In the genomic region with DNA sequence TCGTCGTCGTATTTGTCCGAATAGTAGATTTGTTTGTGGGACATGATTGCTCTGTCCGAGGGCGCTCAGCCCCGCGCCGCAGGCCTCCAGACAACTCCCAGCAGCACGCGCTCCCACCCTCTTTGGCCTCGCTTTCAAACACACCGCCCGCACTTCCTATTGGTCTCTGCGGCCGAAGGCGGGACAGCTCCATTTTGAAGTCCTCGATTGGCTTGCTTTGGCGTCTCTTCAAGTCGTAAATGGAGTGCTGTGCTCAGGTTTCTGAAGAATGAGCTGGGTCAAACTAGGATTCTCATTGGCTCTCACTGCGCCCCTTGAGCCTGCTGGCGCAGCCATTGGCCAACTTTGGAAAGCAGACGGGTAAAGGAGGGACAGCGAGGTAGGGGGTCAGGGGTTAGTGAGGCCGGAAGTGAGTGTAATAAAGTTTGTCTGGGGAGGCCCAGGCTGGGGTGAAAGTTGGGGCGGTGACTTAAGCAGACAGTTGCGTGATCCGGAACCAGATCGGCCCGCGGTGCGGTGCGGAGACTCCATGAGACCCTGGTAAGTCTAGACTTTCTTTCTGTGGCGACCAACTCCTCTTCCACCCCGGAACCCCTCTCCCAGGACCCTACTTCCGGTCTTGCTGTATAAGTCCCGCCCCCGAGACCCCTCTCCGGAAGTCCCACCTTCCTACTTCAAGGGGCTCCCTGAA, we compare ENCODE assay signal across 8 mouse cellular contexts. TPM values are rescaled to one million over a fixed set of nuclear protein-coding genes. Genes with fewer than 3 reads are reported as not detected.
DNase-seq lines count a peak whose midpoint lies in the region; ATAC-seq and TF ChIP-seq lines count a peak whose summit lies in the region.

A gene (minus strand): TSS at position 214 of the 691 bp plus-strand sequence.
A gene (plus strand): TSS at position 274 of the 691 bp plus-strand sequence.

- DNase-seq in c-Kit-positive CD71-positive TER-119-positive erythroid progenitor cells, embryonic 14.5 days (ENCODE audit: low spot score) = peak; percentile 95
- DNase-seq in heart, postnatal 0 days (ENCODE audit: low spot score) = peak; percentile 100
- peak; percentile 94 to 96 for DNase-seq in kidney, postnatal 4 days

- TF ChIP-seq CTCF in E14TG2a.4 (conservative IDR thresholded peaks at IDR 0.05; ENCODE audit: low read length) = no peak
- TF ChIP-seq CTCF in heart, postnatal 0 days (IDR thresholded peaks at IDR 0.05; ENCODE audit: low read depth) = no peak
- no peak for TF ChIP-seq CTCF in testis, adult 2 months (IDR thresholded peaks at IDR 0.05; ENCODE audit: control insufficient read depth, insufficient read depth, insufficient replicate concordance, low read depth, low read length)

- H3K4me1 ChIP-seq in E14TG2a.4 (replicated peaks; ENCODE audit: low read depth, low read length) = peaks cover 55% of the 10 kb centered on the region
- peaks cover 52% of the 10 kb centered on the region for H3K4me1 ChIP-seq in forebrain, embryonic 12.5 days
- H3K4me1 ChIP-seq in heart, postnatal 0 days (ENCODE audit: control insufficient read depth, insufficient read depth) = peaks cover 12% of the 10 kb centered on the region; the same call in 1 of the 2 replicates
- peaks cover 45% of the 10 kb centered on the region for H3K4me1 ChIP-seq in liver, embryonic 16.5 days (ENCODE audit: control insufficient read depth, low read depth, low read length)
- peaks cover 61% of the 10 kb centered on the region for H3K4me1 ChIP-seq in neural tube, embryonic 13.5 days (replicated peaks)
- H3K4me1 ChIP-seq in testis, adult 2 months (ENCODE audit: control insufficient read depth, insufficient read depth, low read length) = peaks cover 24% of the 10 kb centered on the region

- no peaks in the 10 kb centered on the region for H3K9me3 ChIP-seq in E14TG2a.4 (ENCODE audit: low read length)
- no peaks in the 10 kb centered on the region for H3K9me3 ChIP-seq in forebrain, embryonic 12.5 days
- no peaks in the 10 kb centered on the region for H3K9me3 ChIP-seq in heart, postnatal 0 days (replicated peaks; ENCODE audit: control insufficient read depth, low read length)
- no peaks in the 10 kb centered on the region for H3K9me3 ChIP-seq in liver, embryonic 16.5 days (replicated peaks; ENCODE audit: control insufficient read depth, low read length)
- H3K9me3 ChIP-seq in neural tube, embryonic 13.5 days = no peaks in the 10 kb centered on the region

- H3K27ac ChIP-seq in forebrain, embryonic 12.5 days = peak within 1 kb of the TSS; percentile 93
- peak within 1 kb of the TSS; percentile 98 for H3K27ac ChIP-seq in heart, postnatal 0 days (ENCODE audit: low read depth)
- peak within 1 kb of the TSS; percentile 98 for H3K27ac ChIP-seq in liver, embryonic 16.5 days (ENCODE audit: low read length)
- H3K27ac ChIP-seq in neural tube, embryonic 13.5 days (replicated peaks) = peak within 1 kb of the TSS; percentile 86
- H3K27ac ChIP-seq in testis, adult 2 months (ENCODE audit: control insufficient read depth, insufficient read depth, low read depth, low read length) = peak within 1 kb of the TSS; percentile 95

- H3K27me3 ChIP-seq in E14TG2a.4 (ENCODE audit: insufficient read depth, low read length) = no peaks in the 10 kb centered on the region
- no peaks in the 10 kb centered on the region for H3K27me3 ChIP-seq in forebrain, embryonic 12.5 days
- no peaks in the 10 kb centered on the region for H3K27me3 ChIP-seq in heart, postnatal 0 days (ENCODE audit: control insufficient read depth, insufficient read depth, low read length)
- H3K27me3 ChIP-seq in liver, embryonic 16.5 days (ENCODE audit: control insufficient read depth, insufficient read depth, low read depth, low read length) = no peaks in the 10 kb centered on the region
- H3K27me3 ChIP-seq in neural tube, embryonic 13.5 days = no peaks in the 10 kb centered on the region
- H3K27me3 ChIP-seq in testis, adult 2 months (ENCODE audit: control insufficient read depth, insufficient read depth, low read length) = no peaks in the 10 kb centered on the region

- peak within 1 kb of the TSS; percentile 71 for H3K9ac ChIP-seq in forebrain, embryonic 12.5 days
- H3K9ac ChIP-seq in heart, postnatal 0 days (replicated peaks; ENCODE audit: low read depth, low read length) = peak within 1 kb of the TSS; percentile 75
- peak within 1 kb of the TSS; percentile 87 for H3K9ac ChIP-seq in liver, embryonic 16.5 days (ENCODE audit: low read depth, low read length)
- H3K9ac ChIP-seq in neural tube, embryonic 13.5 days = peak within 1 kb of the TSS; percentile 79

- peaks cover 44% of the 10 kb centered on the region for H3K36me3 ChIP-seq in E14TG2a.4 (ENCODE audit: insufficient read depth, low read length)
- peaks cover 29% of the 10 kb centered on the region for H3K36me3 ChIP-seq in forebrain, embryonic 12.5 days (replicated peaks)
- peaks cover 25% of the 10 kb centered on the region for H3K36me3 ChIP-seq in heart, postnatal 0 days (replicated peaks; ENCODE audit: control insufficient read depth, insufficient read depth, low read length)
- peaks cover 29% of the 10 kb centered on the region for H3K36me3 ChIP-seq in liver, embryonic 16.5 days (ENCODE audit: control insufficient read depth, insufficient read depth)
- peaks cover 25% of the 10 kb centered on the region for H3K36me3 ChIP-seq in neural tube, embryonic 13.5 days
- H3K36me3 ChIP-seq in testis, adult 2 months (ENCODE audit: control insufficient read depth, insufficient read depth, low read length) = peaks cover 1% of the 10 kb centered on the region; the same call in 1 of the 2 replicates

- TF ChIP-seq POLR2A in testis, adult 2 months (IDR thresholded peaks at IDR 0.05; ENCODE audit: control insufficient read depth, low read depth, low read length) = peak; percentile 59

- 0 out of 2 replicates have a peak, but pooled peaks have one; percentile 26 for TF ChIP-seq EP300 in heart, postnatal 0 days (IDR thresholded peaks at IDR 0.05; ENCODE audit: low read depth)

- under 1% methylated on average over 39 of the region's 39 CpGs for WGBS in forebrain, embryonic 12.5 days
- under 1% methylated on average over 39 of the region's 39 CpGs for WGBS in heart, postnatal 0 days
- under 1% methylated on average over 39 of the region's 39 CpGs for WGBS in liver, embryonic 16.5 days (ENCODE audit: insufficient replicate concordance)
- under 1% methylated on average over 39 of the region's 39 CpGs for WGBS in neural tube, embryonic 13.5 days

- H3K4me2 ChIP-seq in forebrain, embryonic 12.5 days = peak within 1 kb of the TSS; percentile 93
- H3K4me2 ChIP-seq in heart, postnatal 0 days (ENCODE audit: low read depth, low read length) = peak within 1 kb of the TSS; percentile 85
- peak within 1 kb of the TSS; percentile 79 for H3K4me2 ChIP-seq in liver, embryonic 16.5 days (ENCODE audit: low read depth, low read length)
- peak within 1 kb of the TSS; percentile 89 for H3K4me2 ChIP-seq in neural tube, embryonic 13.5 days

- ATAC-seq in forebrain, embryonic 12.5 days (ENCODE audit: low FRiP score) = peak; percentile 97
- peak; percentile 92 for ATAC-seq in heart, postnatal 0 days (ENCODE audit: insufficient read depth, low read depth)
- ATAC-seq in liver, embryonic 16.5 days (ENCODE audit: low read depth) = peak; percentile 88
- ATAC-seq in neural tube, embryonic 13.5 days (ENCODE audit: low read depth) = peak; percentile 95

- peak within 1 kb of the TSS; percentile 83 for H3K4me3 ChIP-seq in E14TG2a.4 (replicated peaks; ENCODE audit: low read length)
- peak within 1 kb of the TSS; percentile 59 for H3K4me3 ChIP-seq in forebrain, embryonic 12.5 days (replicated peaks)
- peak within 1 kb of the TSS; percentile 80 for H3K4me3 ChIP-seq in heart, postnatal 0 days (ENCODE audit: low read depth, low read length)
- peak within 1 kb of the TSS; percentile 83 for H3K4me3 ChIP-seq in liver, embryonic 16.5 days (ENCODE audit: low read depth, low read length)
- peak within 1 kb of the TSS; percentile 51 for H3K4me3 ChIP-seq in neural tube, embryonic 13.5 days
- peak within 1 kb of the TSS; percentile 94 for H3K4me3 ChIP-seq in testis, adult 2 months (ENCODE audit: control insufficient read depth, low read depth, low read length)

RNA-seq across cellular contexts. Expression of the first gene that starts in this region (rescaled TPM):
- polyA plus RNA-seq in forebrain, embryonic 12.5 days (2016; fragmentation: Nextera tagmentation; extraction: Ambion mirVana) = 363 and 395 TPM in 2 replicates
- 83.7 and 100 TPM in 2 replicates for total RNA-seq in heart, postnatal 0 days (2014; rRNA removed; ENCODE audit: low replicate concordance)
- 127 and 129 TPM in 2 replicates for polyA plus RNA-seq in heart, postnatal 0 days (2015; fragmentation: Nextera tagmentation; extraction: Ambion mirVana)
- polyA plus RNA-seq in liver, embryonic 16.5 days (2015; fragmentation: Nextera tagmentation; extraction: Ambion mirVana) = 176 and 206 TPM in 2 replicates
- polyA plus RNA-seq in neural tube, embryonic 13.5 days (2015; fragmentation: Nextera tagmentation; extraction: Ambion mirVana) = 110 and 144 TPM in 2 replicates
- polyA plus RNA-seq in testis, adult 2 months (2012; rRNA removed) = 14.7 and 16.5 TPM in 2 replicates

RNA-seq across cellular contexts. Expression of the second gene that starts in this region (rescaled TPM):
- polyA plus RNA-seq in forebrain, embryonic 12.5 days (2016; fragmentation: Nextera tagmentation; extraction: Ambion mirVana) = 28.4 and 30.9 TPM in 2 replicates
- 82.1 and 125 TPM in 2 replicates for total RNA-seq in heart, postnatal 0 days (2014; rRNA removed; ENCODE audit: low replicate concordance)
- 35.0 and 35.8 TPM in 2 replicates for polyA plus RNA-seq in heart, postnatal 0 days (2015; fragmentation: Nextera tagmentation; extraction: Ambion mirVana)
- 43.2 and 46.0 TPM in 2 replicates for polyA plus RNA-seq in liver, embryonic 16.5 days (2015; fragmentation: Nextera tagmentation; extraction: Ambion mirVana)
- 41.8 and 45.1 TPM in 2 replicates for polyA plus RNA-seq in neural tube, embryonic 13.5 days (2015; fragmentation: Nextera tagmentation; extraction: Ambion mirVana)
- 15.7 and 17.3 TPM in 2 replicates for polyA plus RNA-seq in testis, adult 2 months (2012; rRNA removed)

Comparison
In these comparisons a context has a peak if more than half of its experiments do, and no peak if none do; other contexts are left out.
1. Peak in every context shown above with its lines: DNase-seq, ATAC-seq, H3K4me3 ChIP-seq and H3K27ac ChIP-seq.